Mouse (Mus musculus) CH12F3 (cell line): ENCODE results near the gene Gm13090.

Experiments used
- in situ Hi-C: fragments of 300-500 bp; cut with MboI; formaldehyde crosslinking; loops from 2 replicates; pipeline ENCODE4 v1.14.3; 2020; ENCODE audit warnings: low sequenced_read_pairs

Gm13090 gene

GRCm38 (mm10) chr4:151096334-151097103, 7.1 kb downstream of the Gm13090 start:
- in situ Hi-C loops: loop anchor here (25.0 kb wide), 1 partner anchor 791 kb away; no protein-coding TSS in a partner anchor

GRCm38 (mm10) chr4:151097104-151097438, 7.7 kb downstream of the Gm13090 start:
- in situ Hi-C loops: loop anchor here (25.0 kb wide), 1 partner anchor 790 kb away; no protein-coding TSS in a partner anchor

GRCm38 (mm10) chr4:151103646-151104045, 14.3 kb downstream of the Gm13090 start:
- in situ Hi-C loops: no loop called here

GRCm38 (mm10) chr4:151104147-151104546, 14.8 kb downstream of the Gm13090 start:
- in situ Hi-C loops: no loop called here

- in situ Hi-C loops: no loop called here
Measured at GRCm38 (mm10) chr4:151105886-151106285, 16.5 kb downstream of the Gm13090 start.

- in situ Hi-C loops: no loop called here
Measured at GRCm38 (mm10) chr4:151106468-151106867, 17.1 kb downstream of the Gm13090 start.

GRCm38 (mm10) chr4:151107131-151108001, 18.0 kb downstream of the Gm13090 start:
- in situ Hi-C loops: no loop called here

- in situ Hi-C loops: no loop called here
Measured at GRCm38 (mm10) chr4:151108028-151108771, 18.8 kb downstream of the Gm13090 start.

- in situ Hi-C loops: no loop called here
Measured at GRCm38 (mm10) chr4:151108834-151109241, 19.5 kb downstream of the Gm13090 start.

- in situ Hi-C loops: no loop called here
Measured at GRCm38 (mm10) chr4:151111226-151111625, 21.9 kb downstream of the Gm13090 start.

- in situ Hi-C loops: no loop called here
Measured at GRCm38 (mm10) chr4:151114574-151114973, 25.2 kb downstream of the Gm13090 start.

GRCm38 (mm10) chr4:151118883-151119282, 29.5 kb downstream of the Gm13090 start:
- in situ Hi-C loops: no loop called here

GRCm38 (mm10) chr4:151127636-151128548, 38.5 kb downstream of the Gm13090 start:
- in situ Hi-C loops: no loop called here

- in situ Hi-C loops: no loop called here
Measured at GRCm38 (mm10) chr4:151128641-151129541, 39.5 kb downstream of the Gm13090 start.

- in situ Hi-C loops: no loop called here
Measured at GRCm38 (mm10) chr4:151129725-151130557, 40.6 kb downstream of the Gm13090 start.

GRCm38 (mm10) chr4:151130756-151131490, 41.6 kb downstream of the Gm13090 start:
- in situ Hi-C loops: no loop called here

- in situ Hi-C loops: no loop called here
Measured at GRCm38 (mm10) chr4:151132493-151132892, 43.1 kb downstream of the Gm13090 start.
